Mouse (Mus musculus) monocyte, adult 2 months (primary cell): Measurements from ENCODE around the gene Flt1.
A peak's percentile ranks its signal among the peaks of the same experiment; 100 is the strongest.
"Not testable (repeated sequence)": the region's sequence is repeated elsewhere in the genome, so short reads cannot be mapped to it uniquely, and the experiment has no call there.

Source experiments
- DNase-seq, 2 experiments: peaks; one replicate each; pipeline ENCODE4 v3.0.0; 2022; ENCODE audit warnings: low spot score in 2 of 2, low read depth in 1 of 2

Gene Flt1

DNA sequence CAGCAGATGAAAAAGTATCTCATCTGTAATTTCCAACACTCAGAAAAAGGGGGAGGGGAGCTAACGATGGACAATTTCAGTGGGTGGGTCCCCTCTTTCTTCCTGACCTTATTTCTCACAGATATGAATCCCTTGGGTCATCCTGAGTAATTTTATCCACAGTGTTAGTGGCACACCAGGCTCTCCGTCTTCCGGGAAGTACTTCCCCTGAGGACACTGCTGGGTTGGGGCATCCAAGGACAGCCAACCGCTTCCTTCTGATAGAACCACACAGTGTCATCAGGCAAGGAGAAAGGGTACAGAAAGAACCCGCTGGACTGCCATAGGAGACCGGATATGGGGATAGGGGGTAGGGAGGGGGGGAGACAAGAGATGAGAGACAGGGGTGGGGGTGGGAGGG lies 111.2 kb downstream of the Flt1 start:
- no peak for DNase-seq

DNA sequence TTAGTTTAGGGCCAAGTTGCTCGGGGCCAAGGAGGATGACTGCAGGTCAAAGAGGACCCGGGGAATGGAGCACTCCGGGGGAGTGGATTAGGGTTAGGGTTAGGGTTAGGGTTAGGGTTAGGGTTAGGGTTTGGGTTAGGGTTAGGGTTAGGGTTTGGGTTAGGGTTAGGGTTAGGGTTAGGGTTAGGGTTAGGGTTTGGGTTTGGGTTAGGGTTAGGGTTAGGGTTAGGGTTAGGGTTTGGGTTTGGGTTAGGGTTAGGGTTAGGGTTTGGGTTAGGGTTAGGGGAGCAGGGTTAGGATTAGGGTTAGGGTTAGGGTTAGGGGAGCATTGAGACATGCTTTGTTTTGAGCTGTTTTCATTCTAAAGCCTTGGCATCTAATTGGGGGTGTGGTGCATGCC lies 114.5 kb downstream of the Flt1 start:
- not testable (repeated sequence) for DNase-seq

DNA sequence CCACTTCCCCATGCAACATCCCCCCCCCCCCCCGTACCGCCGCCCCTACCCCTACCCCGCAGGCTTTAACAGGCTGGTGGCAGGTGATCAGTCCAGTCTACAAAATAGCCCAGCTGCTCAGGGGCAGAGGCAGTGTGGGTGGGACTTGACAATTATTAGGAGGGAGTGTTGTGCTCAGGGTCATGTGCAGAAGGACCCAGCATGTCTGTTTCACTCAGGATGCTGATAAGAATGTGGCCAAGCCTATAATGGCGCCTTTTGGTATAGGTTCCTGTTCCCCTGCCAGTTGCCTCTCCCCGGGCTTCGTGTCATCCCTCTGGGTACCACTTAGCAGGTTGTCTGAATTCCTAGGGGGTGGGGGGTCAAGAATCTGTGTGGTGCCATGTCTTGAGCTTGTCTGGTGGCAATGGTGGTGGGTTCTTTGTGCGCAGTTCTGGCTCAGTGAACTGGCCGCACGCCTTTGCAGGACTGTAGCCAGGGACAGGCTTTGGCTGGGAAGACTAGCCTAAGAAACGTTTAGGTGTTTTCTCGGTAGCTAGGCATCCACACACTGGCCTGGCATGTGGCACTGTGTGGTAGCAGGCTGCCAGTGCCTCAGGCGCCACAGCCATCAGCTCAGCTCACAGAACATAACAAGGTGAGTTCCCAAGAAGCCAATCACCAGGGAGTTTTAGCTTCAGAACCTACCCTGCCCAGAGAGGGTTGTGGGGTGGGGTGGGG lies 118.4 kb downstream of the Flt1 start:
- DNase-seq: no peak

DNA sequence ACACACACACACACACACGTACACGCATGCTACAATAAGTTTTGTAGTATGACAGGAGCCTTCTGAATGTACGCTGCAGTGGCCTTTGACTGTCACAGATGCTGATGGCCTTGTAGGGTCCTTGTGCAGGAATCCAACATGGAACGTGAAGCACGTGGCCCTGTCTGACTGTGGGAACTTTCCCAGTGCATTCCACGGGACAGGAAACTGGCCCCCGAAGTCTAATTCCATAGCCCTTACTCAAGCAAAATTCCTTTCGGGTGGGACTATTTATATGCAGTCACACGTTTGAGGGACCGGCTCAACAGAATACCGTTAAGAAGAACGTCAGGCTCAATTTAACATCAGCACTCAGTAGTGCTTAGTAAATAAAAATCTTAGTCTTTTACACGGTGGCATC lies 119.1 kb downstream of the Flt1 start:
- DNase-seq: no peak

DNA sequence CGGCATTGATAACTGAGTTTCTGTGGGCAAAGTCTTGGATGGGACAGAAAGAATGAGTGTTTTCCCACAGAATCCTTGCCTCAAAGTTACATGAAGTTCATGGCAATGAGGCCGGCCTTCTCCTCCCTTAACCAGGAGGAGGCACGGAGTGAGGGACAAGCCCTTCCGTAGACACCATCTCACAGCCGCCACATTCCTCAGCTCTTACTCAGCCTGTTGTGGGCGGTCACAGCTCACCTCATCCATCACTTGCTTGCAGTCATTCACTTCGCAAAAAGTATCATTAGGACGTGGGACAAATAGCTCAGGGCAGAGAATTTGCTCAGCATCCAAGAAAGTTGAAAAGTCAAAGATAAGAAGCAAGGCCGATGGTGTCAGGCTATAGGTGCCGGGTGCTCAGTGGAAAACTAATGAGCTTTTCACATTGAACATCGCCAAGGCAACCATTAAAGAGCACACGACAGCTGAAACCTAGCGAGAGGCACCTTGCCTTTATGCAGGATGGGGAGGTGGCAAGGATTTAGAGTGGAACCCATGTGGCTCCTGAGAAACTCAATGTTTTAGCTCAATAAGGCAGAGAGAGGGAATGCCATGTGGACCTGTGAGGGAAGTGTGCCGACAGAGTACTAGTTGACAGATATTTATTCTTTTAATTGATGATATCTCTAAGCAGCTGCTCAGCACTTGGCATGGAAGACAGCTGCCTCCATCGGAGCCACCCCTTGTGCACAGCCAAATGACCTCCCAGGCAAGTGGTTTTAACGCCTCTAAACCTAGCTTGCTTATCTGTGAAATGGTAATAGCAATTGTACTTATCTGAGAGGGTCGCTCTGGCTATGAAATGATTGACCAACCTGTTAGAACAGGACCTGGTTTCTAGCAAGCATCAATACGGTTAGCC lies 124.1 kb downstream of the Flt1 start:
- no peak for DNase-seq

DNA sequence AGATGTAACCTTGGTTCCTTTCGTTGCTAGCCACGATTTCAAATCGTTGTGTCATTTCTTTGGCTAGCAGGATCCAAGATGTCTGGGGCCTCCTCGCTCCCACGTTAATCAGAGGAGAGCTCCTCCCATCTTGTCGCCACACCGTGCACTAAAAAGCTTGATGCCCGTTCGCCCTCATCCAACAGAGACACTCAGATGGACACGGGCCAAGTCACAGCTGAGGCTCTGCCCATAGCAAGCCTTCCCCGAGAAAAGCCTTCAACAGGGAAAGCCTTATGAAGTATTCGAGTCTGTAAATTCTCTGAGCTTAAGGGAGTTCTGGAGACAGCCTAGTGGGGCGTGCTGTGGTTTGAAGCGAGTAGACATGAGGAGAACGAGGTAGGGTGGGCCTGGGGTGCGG lies 128.0 kb downstream of the Flt1 start:
- DNase-seq: no peak

DNA sequence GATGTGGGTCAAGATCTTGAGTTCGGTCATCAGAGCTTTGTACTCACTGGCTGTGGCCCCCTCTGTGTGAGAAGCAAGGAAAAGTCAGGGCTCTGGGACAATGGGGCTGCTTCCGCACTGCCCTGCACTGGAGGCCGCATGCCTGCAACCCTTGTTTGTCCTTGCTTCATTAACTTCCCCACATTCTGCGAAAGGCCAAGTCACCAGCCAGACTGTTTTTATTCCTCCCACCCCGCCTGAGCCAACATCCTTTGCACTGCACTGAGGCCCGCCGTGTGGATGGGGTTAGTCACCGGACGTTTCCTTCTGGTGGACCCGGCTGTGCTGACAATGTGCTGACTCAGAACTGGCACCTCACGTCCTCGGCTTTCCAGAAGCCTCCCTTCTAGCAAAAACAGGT lies 136.0 kb downstream of the Flt1 start:
- no peak for DNase-seq

DNA sequence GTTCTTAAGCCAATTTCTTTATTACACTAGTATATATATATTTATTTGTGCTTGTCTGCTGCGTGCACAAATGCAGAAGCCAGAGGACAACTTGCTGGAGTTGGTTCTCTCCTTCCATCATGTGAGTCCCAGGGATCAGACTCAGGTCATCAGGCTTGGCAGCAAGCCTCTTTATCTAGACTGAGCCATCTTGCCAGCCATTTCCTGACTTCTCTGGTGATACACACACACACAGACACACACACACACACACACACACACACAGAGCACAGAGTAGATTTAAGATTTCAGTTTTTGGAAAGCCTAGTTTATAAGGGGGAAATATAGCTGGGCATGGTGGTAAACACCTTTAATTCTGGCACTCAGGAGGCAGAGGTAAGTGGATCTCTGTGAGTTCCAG lies 140.7 kb downstream of the Flt1 start:
- DNase-seq: no peak

DNA sequence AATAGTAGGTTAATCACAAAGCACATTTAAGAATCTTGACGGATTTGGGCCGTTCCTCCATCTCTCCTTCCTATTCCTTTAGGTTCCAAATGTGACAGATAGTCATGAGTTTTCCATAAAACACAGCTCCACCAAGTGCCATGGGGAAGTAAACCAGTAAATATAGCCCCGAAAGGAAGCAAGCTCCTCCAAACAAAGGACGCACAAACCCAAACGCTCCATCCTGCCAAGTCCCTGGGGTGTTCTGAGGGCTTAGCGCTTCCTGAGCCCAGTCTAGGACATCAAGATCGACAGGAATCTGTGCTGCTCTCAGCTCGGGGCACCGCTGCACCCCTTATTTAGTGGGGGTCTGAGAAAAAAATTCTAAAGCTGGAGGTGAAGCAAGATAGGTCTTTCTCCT lies 141.2 kb downstream of the Flt1 start:
- no peak for DNase-seq

DNA sequence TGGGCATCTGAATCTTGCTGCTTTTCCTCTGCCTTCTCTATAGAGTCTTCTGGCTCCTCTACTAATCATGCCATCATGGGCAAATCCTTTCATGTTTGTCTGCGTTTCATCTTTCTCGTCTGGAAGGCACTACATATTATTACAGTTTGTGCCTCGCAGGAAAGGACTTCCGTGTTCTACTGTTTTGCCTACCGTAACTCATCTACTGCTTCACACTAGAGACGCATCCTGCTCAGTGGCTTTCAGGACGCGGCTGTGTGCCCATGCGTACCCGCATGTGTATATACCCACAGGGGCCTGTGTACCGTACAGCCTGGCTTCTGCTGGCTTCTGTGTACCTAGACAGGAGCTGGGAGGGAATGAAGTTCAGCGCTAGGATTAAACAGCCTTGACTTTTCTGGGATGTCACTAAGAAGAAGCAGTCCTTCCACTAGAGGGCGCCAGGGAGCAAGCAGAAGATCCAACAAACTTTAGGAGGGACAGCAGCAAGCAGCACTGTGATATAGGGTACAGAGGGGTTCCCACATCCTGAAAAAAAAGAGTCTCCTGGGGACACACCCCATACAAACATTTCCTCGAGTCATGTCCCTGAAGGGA lies 142.0 kb downstream of the Flt1 start:
- peak; percentile 22 to 43 for DNase-seq

DNA sequence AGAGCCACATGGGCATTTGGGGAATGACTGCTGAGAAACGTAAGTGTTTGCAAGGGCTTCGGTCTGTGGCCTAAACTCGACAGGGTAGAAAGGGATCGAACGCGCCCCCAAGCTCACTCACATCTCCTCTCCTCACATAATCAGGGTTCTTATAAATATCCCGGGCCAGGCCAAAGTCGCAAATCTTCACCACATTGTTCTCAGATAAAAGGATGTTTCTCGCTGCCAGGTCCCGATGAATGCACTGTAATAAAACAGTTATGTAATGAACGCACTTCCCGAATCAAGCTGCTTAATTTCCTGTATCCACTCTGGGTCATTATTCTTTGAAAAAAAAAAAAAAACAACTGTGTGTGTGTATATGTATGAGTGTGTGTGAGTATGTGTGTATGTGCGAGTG lies 145.6 kb downstream of the Flt1 start:
- DNase-seq: no peak

DNA sequence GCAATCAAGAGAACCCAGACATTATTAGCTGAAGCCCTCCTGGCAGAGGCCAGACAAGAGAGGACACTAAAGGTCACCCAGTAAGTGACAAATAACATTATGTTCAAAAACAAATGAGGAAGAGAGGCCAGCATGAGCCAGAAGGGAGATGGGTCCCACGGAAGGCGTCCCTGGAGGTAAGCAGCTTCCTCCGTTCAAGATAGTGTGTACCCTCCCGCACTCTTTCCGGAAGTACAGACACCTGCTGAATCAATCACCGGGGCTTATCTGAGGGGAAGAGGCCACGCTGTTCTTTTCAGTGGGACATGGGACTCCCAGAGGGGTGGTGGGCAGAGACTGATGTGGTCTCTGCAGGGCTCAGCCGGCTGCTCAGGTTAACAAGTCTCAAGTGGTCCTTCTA lies 146.1 kb downstream of the Flt1 start:
- DNase-seq: no peak

DNA sequence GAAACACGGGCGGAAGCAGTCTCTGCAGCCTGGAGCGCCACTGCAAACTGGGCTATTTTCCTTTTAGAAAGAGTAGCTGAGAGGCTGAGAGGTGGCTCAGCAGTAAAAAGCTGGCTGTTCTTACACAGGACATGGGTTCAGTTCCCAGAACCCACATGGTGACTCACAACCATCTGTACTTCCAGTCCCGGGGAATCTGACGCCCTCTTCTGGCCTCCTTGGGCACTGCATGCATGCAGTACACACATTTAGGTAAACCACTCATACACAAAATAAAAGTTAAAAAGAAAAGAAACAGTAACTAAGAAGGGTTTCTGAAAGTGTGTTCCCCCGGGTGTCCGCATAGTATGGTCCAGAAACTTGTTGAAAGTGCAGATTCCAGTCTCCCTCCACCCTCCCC lies 146.7 kb downstream of the Flt1 start:
- no peak for DNase-seq

DNA sequence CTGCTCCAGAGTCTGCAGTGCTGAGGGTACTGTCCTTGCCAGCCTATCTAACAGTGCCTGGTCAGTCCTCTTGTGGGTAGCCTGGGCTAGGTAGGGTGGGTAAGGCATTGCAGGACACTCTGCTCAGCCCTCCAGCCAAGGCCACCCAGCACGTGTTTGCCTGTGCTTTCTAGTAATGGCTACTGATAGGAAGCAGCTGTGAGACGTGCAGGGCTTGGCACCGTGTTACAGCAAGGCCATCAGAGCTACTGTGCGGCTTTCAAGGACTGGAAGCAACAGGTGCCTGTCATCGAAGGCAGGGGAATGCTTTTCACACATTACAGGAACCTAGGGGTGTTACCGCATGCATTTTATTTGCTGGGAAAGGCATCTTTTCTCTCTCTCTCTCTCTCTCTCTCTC lies 148.8 kb downstream of the Flt1 start:
- DNase-seq: no peak

DNA sequence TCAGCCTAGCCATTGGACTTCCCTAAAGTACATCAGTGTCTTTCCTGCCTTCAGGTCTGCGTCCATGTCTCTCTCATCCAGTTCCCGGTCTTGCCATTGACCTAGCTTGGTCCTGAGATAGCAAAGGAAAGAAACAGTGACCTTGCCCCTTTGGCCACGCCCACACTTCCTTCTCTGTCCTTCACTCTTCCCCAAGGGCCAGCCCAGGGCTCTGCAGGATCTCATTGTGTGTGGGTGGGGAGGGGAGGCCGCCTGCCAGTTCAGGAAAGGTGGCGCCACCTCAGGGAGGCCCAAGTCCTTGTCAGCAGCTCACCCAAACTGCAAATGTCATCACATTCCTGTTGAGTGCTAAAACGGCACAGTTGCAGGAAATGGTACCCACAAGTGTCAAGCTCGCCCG lies 151.3 kb downstream of the Flt1 start:
- DNase-seq: no peak

DNA sequence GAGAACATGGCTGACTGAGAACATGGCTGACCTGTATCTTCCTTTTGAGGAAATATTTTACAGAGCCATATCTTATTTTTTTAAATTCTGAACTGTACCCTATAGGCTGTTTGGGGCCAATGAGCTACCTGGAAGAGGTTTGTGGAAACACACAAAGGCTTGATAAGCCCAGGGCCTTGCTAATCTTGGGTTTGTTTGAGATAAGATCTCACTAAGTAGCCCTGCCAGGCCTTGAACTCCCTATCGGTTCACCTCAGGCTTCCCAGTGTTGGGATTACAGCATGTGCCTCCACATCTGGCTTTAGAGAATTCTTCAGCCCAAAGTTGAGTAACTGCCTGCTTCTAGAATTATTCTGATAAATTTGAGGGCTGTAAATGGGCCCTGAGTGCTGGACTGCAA lies 152.3 kb downstream of the Flt1 start:
- no peak for DNase-seq

DNA sequence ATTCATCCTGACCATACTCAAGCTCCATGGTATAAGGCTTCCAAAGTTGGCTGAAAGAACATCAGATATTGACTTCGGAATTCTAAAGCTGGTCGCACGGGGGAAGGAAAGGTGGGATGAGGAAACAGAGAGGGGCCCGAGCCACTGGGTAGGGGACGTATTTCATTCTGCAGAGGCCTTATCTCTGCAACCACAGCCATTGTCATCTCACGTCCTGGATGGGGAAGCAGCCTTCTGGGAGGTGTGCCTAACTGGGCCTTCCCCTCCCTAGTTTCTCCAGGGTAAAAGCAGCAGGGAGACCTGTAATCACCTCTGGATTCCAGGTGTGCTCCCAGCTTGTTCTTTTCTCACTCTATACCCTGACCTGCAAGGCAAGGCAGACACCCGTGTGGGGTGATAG lies 153.1 kb downstream of the Flt1 start:
- DNase-seq: no peak

DNA sequence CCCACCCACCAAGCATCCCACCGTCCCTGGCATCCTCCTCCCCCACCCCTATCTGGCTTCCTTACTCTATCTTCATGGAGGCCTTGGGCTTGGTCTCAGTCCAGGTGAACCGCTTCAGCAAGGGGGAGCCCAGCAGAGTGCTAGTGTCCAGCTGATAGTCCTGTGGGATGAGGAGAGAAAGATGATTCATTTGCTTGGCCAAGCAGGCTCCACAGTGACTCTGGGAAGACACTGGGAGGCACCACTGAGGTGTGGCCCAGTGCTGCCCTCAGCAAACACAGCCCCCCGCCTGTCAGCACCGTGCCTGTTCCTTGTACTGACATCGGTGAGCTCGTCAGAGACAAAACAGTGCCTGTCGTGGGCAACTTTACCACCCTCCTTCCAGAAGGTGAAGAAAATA lies 159.5 kb downstream of the Flt1 start:
- DNase-seq: no peak

DNA sequence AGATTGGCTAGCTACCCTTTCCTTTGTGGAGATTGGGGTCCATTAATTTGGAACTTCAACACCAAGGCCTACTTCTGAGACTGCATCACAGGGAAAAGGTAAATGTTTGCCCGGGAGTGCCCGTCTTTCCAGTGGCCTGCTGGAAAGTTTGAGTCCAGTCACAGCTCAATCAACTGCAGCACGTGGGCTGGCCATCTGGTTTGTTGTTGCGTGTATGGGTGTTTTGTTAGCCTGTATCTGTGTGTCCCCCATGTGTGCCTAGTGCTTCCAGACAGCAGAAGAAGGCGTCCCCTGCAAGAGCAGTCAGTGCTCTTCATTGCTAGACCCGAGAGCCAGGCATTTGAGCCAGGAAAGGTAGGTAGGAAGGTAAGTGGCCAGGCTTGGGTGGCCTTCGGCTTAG lies 160.4 kb downstream of the Flt1 start:
- DNase-seq: no peak

DNA sequence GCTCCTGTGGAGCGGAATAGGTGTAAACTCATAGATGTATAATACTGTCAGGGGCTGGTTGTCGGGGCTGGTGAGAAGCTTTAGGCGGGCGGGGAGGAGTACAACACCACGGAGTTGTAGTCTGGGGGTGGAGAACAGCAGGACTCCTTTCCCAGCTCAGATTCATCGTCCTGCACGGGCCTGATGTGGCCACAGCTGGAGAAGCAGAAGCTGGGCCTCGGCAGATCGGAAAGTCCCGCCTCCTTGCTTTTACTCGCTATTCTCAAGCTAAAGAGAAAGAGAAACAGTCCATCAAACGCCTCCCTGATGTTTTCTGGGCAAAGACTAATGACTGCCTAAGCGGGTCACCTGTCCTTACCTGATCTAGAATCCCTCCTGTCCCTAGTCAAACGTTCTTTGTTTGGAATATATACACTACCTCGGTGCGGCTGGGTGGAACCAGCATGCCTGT lies 161.6 kb downstream of the Flt1 start:
- DNase-seq: peak in 1 of 2 experiments; percentile 5

DNA sequence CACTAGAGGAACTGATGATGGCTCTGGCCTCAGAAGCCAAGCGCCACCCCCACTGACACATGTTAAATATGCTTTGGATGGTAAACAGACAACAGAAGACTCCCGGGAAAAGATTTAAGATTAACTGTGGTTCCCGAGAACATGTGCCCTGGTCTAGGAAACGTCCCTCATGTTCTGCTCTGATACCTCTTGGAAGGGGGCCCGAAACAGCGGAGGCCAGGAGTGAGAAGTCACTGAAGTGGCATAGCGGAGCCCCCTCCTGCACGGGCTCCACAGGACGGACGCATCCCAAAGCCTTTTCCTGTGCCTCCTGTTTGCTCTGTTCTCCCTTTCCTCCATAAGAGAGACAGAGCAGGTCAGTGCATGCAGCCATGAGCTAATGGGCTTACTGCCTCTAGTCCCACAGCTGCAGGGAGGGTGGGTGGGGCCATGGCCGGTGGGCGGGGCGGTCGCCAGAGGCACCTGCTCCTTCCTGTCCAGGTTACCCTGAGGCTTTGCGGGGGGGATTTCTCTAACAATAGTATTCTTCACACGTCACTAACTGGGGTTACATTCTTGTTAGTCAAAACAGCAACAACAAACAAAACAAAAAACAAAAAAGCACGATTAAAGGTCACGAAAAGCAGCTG lies 162.2 kb downstream of the Flt1 start:
- no peak for DNase-seq

DNA sequence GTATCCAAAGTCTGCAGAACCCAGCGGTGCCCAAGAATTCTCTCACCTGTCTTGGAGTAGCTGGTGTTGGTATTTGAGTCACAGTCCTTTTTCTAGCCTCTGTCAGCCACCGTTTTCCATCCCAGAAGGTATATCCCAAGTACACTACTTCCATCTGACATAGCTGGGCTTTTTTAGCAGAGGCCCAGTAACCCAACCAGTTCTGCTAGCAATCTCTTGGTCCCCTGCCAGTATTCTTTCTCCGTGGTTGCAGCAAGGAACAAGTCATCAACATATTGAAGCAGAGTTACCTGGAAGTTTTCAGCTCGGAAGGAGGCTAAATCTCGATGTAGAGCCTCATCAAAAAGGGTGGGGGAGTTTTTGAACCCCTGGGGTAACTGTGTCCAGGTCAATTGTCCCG lies 168.2 kb downstream of the Flt1 start:
- DNase-seq: not testable (repeated sequence)
